Mouse (Mus musculus): ENCODE data around the gene Mydgf. TPM values are rescaled to one million over a fixed set of nuclear protein-coding genes. Genes with fewer than 3 reads are reported as not detected.

Gene Mydgf
- polyA plus RNA-seq, 1 experiment from 2014 or later: 89.2 TPM

- H3K4me2 ChIP-seq (replicated peaks; ENCODE audit: low read depth, low read length): no peak overlapping the region
- H3K27ac ChIP-seq (ENCODE audit: low read depth, low read length): no peak overlapping the region
- no peaks in the 10 kb centered on the region for H3K9me3 ChIP-seq (ENCODE audit: control insufficient read depth, low read length)
- H3K9ac ChIP-seq (ENCODE audit: low read depth, low read length): no peak overlapping the region
- no peak for ATAC-seq (ENCODE audit: low FRiP score, low TSS enrichment)
- 72% methylated on average over 3 of the region's 3 CpGs for WGBS
- H3K36me3 ChIP-seq (ENCODE audit: control insufficient read depth, insufficient read depth, low read length): peaks cover 91% of the 10 kb centered on the region
- no peak overlapping the region for H3K4me3 ChIP-seq (ENCODE audit: low read length)
- no peaks in the 10 kb centered on the region for H3K4me1 ChIP-seq (ENCODE audit: control insufficient read depth, insufficient read depth, low read length)
- H3K27me3 ChIP-seq (ENCODE audit: control insufficient read depth, insufficient read depth, low read length): no peaks in the 10 kb centered on the region
These were observed 17.9 kb upstream of the Mydgf start for GRCm38 (mm10) chr17:56201642-56202041.

- H3K9me3 ChIP-seq (ENCODE audit: control insufficient read depth, low read length): no peaks in the 10 kb centered on the region
These were observed 16.9 kb upstream of the Mydgf start for GRCm38 (mm10) chr17:56200586-56200985.

GRCm38 (mm10) chr17:56196860-56197259 is 13.1 kb upstream of the Mydgf start:
- Histone ChIP-seq H3K4me3 (ENCODE audit: low read length) (no peak overlapping the region), H3K9me3 (ENCODE audit: control insufficient read depth, low read length) (no peaks in the 10 kb centered on the region), H3K9ac (ENCODE audit: low read depth, low read length) (no peak overlapping the region), H3K4me2 (replicated peaks; ENCODE audit: low read depth, low read length) (no peak overlapping the region), H3K27me3 (ENCODE audit: control insufficient read depth, insufficient read depth, low read length) (no peaks in the 10 kb centered on the region), H3K27ac (ENCODE audit: low read depth, low read length) (no peak overlapping the region), H3K4me1 (ENCODE audit: control insufficient read depth, insufficient read depth, low read length) (no peaks in the 10 kb centered on the region), H3K36me3 (ENCODE audit: control insufficient read depth, insufficient read depth, low read length) (peaks cover 87% of the 10 kb centered on the region)
- 69% methylated on average over 2 of the region's 2 CpGs for WGBS
- ATAC-seq (ENCODE audit: low FRiP score, low TSS enrichment): no peak

More at GRCm38 (mm10) chr17:56200586-56200985, 16.9 kb upstream of the Mydgf start:
- Histone ChIP-seq H3K4me2 (replicated peaks; ENCODE audit: low read depth, low read length) (no peak overlapping the region), H3K36me3 (ENCODE audit: control insufficient read depth, insufficient read depth, low read length) (peaks cover 91% of the 10 kb centered on the region), H3K9ac (ENCODE audit: low read depth, low read length) (no peak overlapping the region), H3K27ac (ENCODE audit: low read depth, low read length) (no peak overlapping the region), H3K4me1 (ENCODE audit: control insufficient read depth, insufficient read depth, low read length) (no peaks in the 10 kb centered on the region), H3K27me3 (ENCODE audit: control insufficient read depth, insufficient read depth, low read length) (no peaks in the 10 kb centered on the region), H3K4me3 (ENCODE audit: low read length) (no peak overlapping the region)
- no peak for ATAC-seq (ENCODE audit: low FRiP score, low TSS enrichment)
- 82% methylated on average over 9 of the region's 9 CpGs for WGBS

GRCm38 (mm10) chr17:56194765-56195164 is 11.0 kb upstream of the Mydgf start:
- no peaks in the 10 kb centered on the region for H3K27me3 ChIP-seq (ENCODE audit: control insufficient read depth, insufficient read depth, low read length)
- H3K4me2 ChIP-seq (replicated peaks; ENCODE audit: low read depth, low read length): no peak overlapping the region
- ATAC-seq (ENCODE audit: low FRiP score, low TSS enrichment): no peak
- 81% methylated on average over 13 of the region's 13 CpGs for WGBS
- H3K4me3 ChIP-seq (ENCODE audit: low read length): no peak overlapping the region
- no peaks in the 10 kb centered on the region for H3K9me3 ChIP-seq (ENCODE audit: control insufficient read depth, low read length)
- no peaks in the 10 kb centered on the region for H3K4me1 ChIP-seq (ENCODE audit: control insufficient read depth, insufficient read depth, low read length)
- no peak overlapping the region for H3K27ac ChIP-seq (ENCODE audit: low read depth, low read length)
- H3K36me3 ChIP-seq (ENCODE audit: control insufficient read depth, insufficient read depth, low read length): peaks cover 92% of the 10 kb centered on the region
- no peak overlapping the region for H3K9ac ChIP-seq (ENCODE audit: low read depth, low read length)

GRCm38 (mm10) chr17:56194357-56194756 is 10.6 kb upstream of the Mydgf start:
- Histone ChIP-seq H3K27me3 (ENCODE audit: control insufficient read depth, insufficient read depth, low read length) (no peaks in the 10 kb centered on the region), H3K4me1 (ENCODE audit: control insufficient read depth, insufficient read depth, low read length) (no peaks in the 10 kb centered on the region), H3K27ac (ENCODE audit: low read depth, low read length) (no peak overlapping the region), H3K9me3 (ENCODE audit: control insufficient read depth, low read length) (no peaks in the 10 kb centered on the region), H3K9ac (ENCODE audit: low read depth, low read length) (no peak overlapping the region), H3K36me3 (ENCODE audit: control insufficient read depth, insufficient read depth, low read length) (peaks cover 95% of the 10 kb centered on the region), H3K4me2 (replicated peaks; ENCODE audit: low read depth, low read length) (no peak overlapping the region), H3K4me3 (ENCODE audit: low read length) (no peak overlapping the region)
- ATAC-seq (ENCODE audit: low FRiP score, low TSS enrichment): no peak
- 94% methylated on average over 12 of the region's 12 CpGs for WGBS

GRCm38 (mm10) chr17:56191266-56191665 is 7.5 kb upstream of the Mydgf start:
- Histone ChIP-seq H3K4me2 (replicated peaks; ENCODE audit: low read depth, low read length) (no peak overlapping the region), H3K9me3 (ENCODE audit: control insufficient read depth, low read length) (no peaks in the 10 kb centered on the region), H3K27ac (ENCODE audit: low read depth, low read length) (no peak overlapping the region), H3K36me3 (ENCODE audit: control insufficient read depth, insufficient read depth, low read length) (peaks cover 93% of the 10 kb centered on the region), H3K4me3 (ENCODE audit: low read length) (no peak overlapping the region), H3K4me1 (ENCODE audit: control insufficient read depth, insufficient read depth, low read length) (no peaks in the 10 kb centered on the region), H3K9ac (ENCODE audit: low read depth, low read length) (no peak overlapping the region), H3K27me3 (ENCODE audit: control insufficient read depth, insufficient read depth, low read length) (no peaks in the 10 kb centered on the region)
- 95% methylated on average over 6 of the region's 6 CpGs for WGBS
- ATAC-seq (ENCODE audit: low FRiP score, low TSS enrichment): no peak

GRCm38 (mm10) chr17:56185281-56186141 is 1.8 kb upstream of the Mydgf start:
- Histone ChIP-seq H3K27ac (ENCODE audit: low read depth, low read length) (peak overlapping the region; percentile 67), H3K9me3 (ENCODE audit: control insufficient read depth, low read length) (no peaks in the 10 kb centered on the region), H3K4me2 (replicated peaks; ENCODE audit: low read depth, low read length) (no peak overlapping the region; the same call in 1 of the 2 replicates), H3K36me3 (ENCODE audit: control insufficient read depth, insufficient read depth, low read length) (peaks cover 53% of the 10 kb centered on the region), H3K27me3 (ENCODE audit: control insufficient read depth, insufficient read depth, low read length) (no peaks in the 10 kb centered on the region), H3K4me1 (ENCODE audit: control insufficient read depth, insufficient read depth, low read length) (peaks cover 13% of the 10 kb centered on the region), H3K4me3 (ENCODE audit: low read length) (no peak overlapping the region), H3K9ac (ENCODE audit: low read depth, low read length) (peak overlapping the region; percentile 9; the same call in 1 of the 2 replicates)
- 25% methylated on average over 11 of the region's 11 CpGs for WGBS
- peak; percentile 75 for ATAC-seq (ENCODE audit: low FRiP score, low TSS enrichment)

GRCm38 (mm10) chr17:56182975-56183657 is 604 bp downstream of the Mydgf start:
- WGBS: under 1% methylated on average over 14 of the region's 14 CpGs
- Histone ChIP-seq H3K9me3 (ENCODE audit: control insufficient read depth, low read length) (no peaks in the 10 kb centered on the region), H3K9ac (ENCODE audit: low read depth, low read length) (peak overlapping the region; percentile 64), H3K27me3 (ENCODE audit: control insufficient read depth, insufficient read depth, low read length) (no peaks in the 10 kb centered on the region), H3K4me1 (ENCODE audit: control insufficient read depth, insufficient read depth, low read length) (peaks cover 13% of the 10 kb centered on the region), H3K27ac (ENCODE audit: low read depth, low read length) (peak overlapping the region; percentile 1; the same call in 1 of the 2 replicates), H3K4me3 (ENCODE audit: low read length) (peak overlapping the region; percentile 69), H3K36me3 (ENCODE audit: control insufficient read depth, insufficient read depth, low read length) (peaks cover 46% of the 10 kb centered on the region), H3K4me2 (replicated peaks; ENCODE audit: low read depth, low read length) (peak overlapping the region; percentile 67)
- ATAC-seq (ENCODE audit: low FRiP score, low TSS enrichment): peak; percentile 30

- 100% methylated on average over 3 of the region's 3 CpGs for WGBS
- H3K27me3 ChIP-seq (ENCODE audit: control insufficient read depth, insufficient read depth, low read length): no peaks in the 10 kb centered on the region
- H3K27ac ChIP-seq (ENCODE audit: low read depth, low read length): no peak overlapping the region
- no peak overlapping the region for H3K4me3 ChIP-seq (ENCODE audit: low read length)
- no peak for ATAC-seq (ENCODE audit: low FRiP score, low TSS enrichment)
- no peaks in the 10 kb centered on the region for H3K9me3 ChIP-seq (ENCODE audit: control insufficient read depth, low read length)
- no peak overlapping the region for H3K9ac ChIP-seq (ENCODE audit: low read depth, low read length)
- H3K36me3 ChIP-seq (ENCODE audit: control insufficient read depth, insufficient read depth, low read length): peaks cover 40% of the 10 kb centered on the region
- H3K4me2 ChIP-seq (replicated peaks; ENCODE audit: low read depth, low read length): no peak overlapping the region
- H3K4me1 ChIP-seq (ENCODE audit: control insufficient read depth, insufficient read depth, low read length): no peaks in the 10 kb centered on the region
These were observed 8.3 kb downstream of the Mydgf start for GRCm38 (mm10) chr17:56175416-56175815.
